Mouse (Mus musculus) brain, embryonic 14.5 days (tissue): Measurements from ENCODE around the gene Gm7356.
"Not testable (repeated sequence)": the region's sequence is repeated elsewhere in the genome, so short reads cannot be mapped to it uniquely, and the experiment has no call there.

ENCODE experiments used
- CTCF ChIP-seq: fragments of 200-500 bp; IDR thresholded peaks from 2 replicates; pipeline ENCODE4 v1.5.1; 2012; ENCODE audit warnings: inconsistent platforms, mild to moderate bottlenecking, moderate library complexity, borderline replicate concordance; ENCODE audit not compliant: insufficient read depth, insufficient read length; ENCODE audit errors: extremely low read depth
- POLR2A ChIP-seq: fragments of 200-500 bp; IDR thresholded peaks from 2 replicates; pipeline ENCODE4 v1.6.1; 2012; ENCODE audit warnings: mild to moderate bottlenecking, inconsistent platforms, borderline replicate concordance; ENCODE audit not compliant: poor library complexity, insufficient read depth, insufficient read length, severe bottlenecking; ENCODE audit errors: extremely low read depth

DNA sequence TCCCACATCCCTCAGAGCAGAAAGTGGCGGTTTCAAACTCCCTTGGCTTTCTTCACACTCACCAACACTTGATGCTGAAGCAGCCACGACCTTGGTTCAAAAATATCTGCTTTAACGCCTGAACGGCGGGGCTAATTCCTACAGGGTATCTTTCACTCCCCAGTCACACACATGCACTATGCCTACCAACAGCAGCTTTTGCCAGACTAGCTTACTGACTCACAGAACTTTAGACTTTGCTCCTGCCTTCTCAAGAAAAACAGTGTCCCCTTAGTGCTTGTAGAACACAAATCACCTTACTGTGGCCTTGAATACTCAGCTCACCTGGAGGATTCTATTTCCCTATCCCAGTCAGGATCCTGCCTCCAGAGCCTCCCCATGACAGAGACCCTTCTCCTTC lies 32.7 kb downstream of the Gm7356 start:
- not testable (repeated sequence) for TF ChIP-seq CTCF, POLR2A
